Mouse (Mus musculus) lung, postnatal 25 days (tissue): ENCODE measurements around the gene Pkd1l3.

Source experiments
- DNase-seq: peaks from one replicate; pipeline ENCODE4 v3.0.0; 2022; ENCODE audit warnings: low spot score

Gene Pkd1l3

DNA sequence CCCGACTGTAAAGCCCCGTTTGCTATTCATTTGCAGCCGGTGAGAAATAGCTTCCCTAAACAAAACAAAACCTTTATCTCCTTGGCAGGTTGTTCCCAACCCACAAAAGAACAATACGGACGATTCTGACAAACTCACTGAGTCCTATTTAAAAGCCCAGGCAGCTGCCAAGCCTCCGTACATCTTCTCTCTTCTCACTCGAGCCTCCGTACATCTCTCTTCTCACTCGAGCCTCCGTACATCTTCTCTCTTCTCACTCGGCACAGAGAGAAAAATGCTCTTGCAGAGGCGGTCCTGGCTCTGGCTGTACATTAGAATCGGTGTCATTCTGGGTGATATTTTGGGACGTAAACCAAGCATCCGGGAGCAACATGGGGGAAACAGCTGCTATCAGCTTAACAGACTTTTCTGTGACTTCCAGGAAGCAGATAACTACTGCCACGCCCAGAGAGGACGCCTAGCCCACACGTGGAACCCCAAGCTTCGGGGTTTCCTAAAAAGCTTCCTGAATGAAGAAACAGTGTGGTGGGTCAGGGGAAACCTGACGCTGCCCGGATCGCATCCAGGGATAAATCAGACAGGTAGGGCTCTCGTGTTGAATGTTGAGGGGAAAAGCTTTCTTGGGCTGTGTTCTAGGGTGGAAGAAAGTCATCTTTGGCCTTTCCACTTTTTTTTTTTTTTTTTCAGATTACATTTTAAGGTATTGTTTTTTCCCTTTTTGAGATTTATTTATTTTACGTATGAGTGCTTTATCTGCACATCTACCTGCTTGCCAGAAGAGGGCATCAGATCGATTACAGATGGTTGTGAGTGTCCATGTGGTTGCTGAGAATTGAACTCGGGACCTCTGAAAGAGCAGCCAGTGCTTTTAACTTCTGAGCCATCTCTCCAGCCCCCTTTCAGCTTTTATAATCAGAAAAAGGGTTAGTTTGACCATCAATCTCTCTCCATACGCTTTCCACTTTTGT is at the start of gene Pkd1l3:
Pkd1l3 (plus strand) TSS at position 275 of the 968 bp plus-strand sequence.
- no peak for DNase-seq

- DNase-seq: no peak
Measured at GRCm38 (mm10) chr8:109564766-109565165, 49.6 kb upstream of the Pkd1l3 start.

- DNase-seq: peak; percentile 99
Measured at GRCm38 (mm10) chr8:109565498-109566333, 48.6 kb upstream of the Pkd1l3 start, which contains the start of the genes Dhx38 and Txnl4b. Dhx38 (minus strand) TSS chr8:109565861. Txnl4b (plus strand) TSS chr8:109565892.

- DNase-seq: no peak
Measured at GRCm38 (mm10) chr8:109571139-109571538, 43.2 kb upstream of the Pkd1l3 start.

- no peak for DNase-seq
Measured at GRCm38 (mm10) chr8:109576311-109576710, 38.0 kb upstream of the Pkd1l3 start.

- DNase-seq: peak; percentile 79
Measured at GRCm38 (mm10) chr8:109578900-109579301, 35.4 kb upstream of the Pkd1l3 start, which contains the start of gene Hp. Hp (minus strand) TSS chr8:109579172.

GRCm38 (mm10) chr8:109584293-109584692 is 30.0 kb upstream of the Pkd1l3 start:
- no peak for DNase-seq

- DNase-seq: no peak
Measured at GRCm38 (mm10) chr8:109584830-109585229, 29.5 kb upstream of the Pkd1l3 start.

DNA sequence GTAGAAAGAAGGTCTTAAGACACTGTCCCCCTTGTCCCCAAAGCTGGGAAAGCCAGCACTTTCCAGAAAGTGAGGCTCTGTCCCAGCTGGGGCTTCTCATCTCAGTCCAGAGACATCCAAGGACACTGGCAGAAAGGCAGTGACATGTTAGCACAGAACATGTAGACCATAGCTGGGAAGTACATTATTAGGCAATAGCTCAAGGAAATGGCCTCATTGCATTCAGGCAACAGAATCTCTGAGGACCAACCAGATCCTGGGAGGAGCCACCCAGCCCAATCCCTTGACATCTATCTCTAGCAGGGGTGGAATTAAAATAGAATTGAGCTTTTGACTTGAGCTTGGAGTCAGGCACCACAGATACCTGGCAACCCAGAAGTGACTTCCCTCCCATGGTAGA is 28.7 kb upstream of the Pkd1l3 start:
- peak; percentile 54 for DNase-seq

- peak; percentile 90 for DNase-seq
Measured at GRCm38 (mm10) chr8:109586972-109587504, 27.3 kb upstream of the Pkd1l3 start.

- no peak for DNase-seq
Measured at GRCm38 (mm10) chr8:109590901-109591300, 23.4 kb upstream of the Pkd1l3 start.

- DNase-seq: no peak
Measured at GRCm38 (mm10) chr8:109591367-109591766, 22.9 kb upstream of the Pkd1l3 start.

GRCm38 (mm10) chr8:109592164-109592563 is 22.2 kb upstream of the Pkd1l3 start:
- no peak for DNase-seq

DNA sequence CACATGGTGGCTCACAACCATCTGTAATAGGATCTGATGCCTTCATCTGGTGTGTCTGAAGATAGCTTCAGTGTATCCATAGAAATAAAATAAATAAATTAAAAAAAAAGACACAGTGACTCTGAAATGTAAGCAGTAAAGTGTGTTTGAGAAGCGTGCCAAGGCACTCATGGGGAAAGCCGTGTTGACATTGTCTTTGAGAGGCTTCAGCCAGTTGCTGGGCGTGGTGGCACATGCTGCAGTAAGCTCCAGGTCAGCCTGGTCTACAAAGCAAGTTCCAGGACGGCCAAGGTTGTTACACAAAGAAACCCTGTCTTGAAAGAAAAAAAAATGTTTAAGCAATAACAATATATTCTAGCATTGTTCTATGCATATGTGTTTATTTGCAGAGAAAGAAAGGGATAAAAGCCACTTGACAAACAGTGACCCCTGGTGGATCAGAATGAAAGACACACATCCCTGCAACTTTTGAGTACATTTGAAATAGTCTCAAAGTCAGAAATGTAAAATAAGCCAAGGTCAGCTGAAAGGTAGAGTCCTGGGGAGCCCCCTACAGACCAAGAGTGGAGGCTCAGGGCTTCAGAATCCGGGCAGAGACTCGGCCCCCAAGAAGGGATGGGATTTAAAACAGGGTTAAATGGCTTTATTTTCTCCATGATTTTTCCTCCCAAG is 21.1 kb upstream of the Pkd1l3 start:
- DNase-seq: peak; percentile 58

- peak; percentile 60 for DNase-seq
Measured at GRCm38 (mm10) chr8:109595854-109596253, 18.5 kb upstream of the Pkd1l3 start.

DNA sequence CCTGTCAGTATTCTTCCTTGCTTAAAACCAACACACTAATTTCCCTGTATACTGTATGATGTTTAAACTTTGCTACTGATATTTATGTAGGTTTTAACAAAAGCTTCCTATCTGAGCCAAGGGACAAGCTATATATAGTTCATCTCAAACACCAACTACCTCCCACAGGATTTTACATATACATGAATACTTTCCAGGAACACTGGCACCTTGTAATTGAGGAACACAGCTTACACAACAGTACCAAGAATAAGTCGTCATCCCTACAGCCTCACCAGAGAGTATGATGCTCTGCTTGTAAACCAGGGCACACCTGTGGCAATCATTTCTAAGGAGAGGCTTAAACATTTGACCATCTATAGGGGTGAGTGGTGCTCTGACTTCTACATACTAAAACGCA is 7.6 kb upstream of the Pkd1l3 start:
- DNase-seq: no peak

DNA sequence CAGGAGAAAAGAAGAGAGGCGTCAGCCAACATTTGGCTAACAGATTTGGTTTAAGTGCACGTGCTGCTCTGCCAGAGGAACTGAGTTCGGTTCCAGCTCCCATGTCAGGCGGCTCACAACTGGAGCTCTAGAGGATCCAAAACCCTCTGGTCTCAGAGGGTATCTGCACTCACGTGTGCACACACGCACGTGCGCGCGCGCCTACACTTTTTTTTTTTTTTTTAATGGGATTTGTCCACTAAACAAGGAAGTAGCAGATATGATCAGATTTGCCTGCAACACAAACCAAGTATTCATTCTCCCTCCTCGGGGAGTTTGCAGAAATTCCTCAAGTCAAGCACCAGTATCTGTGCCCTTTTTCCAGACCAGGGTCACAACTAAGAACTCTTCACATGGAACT is 6.7 kb upstream of the Pkd1l3 start:
- no peak for DNase-seq

DNA sequence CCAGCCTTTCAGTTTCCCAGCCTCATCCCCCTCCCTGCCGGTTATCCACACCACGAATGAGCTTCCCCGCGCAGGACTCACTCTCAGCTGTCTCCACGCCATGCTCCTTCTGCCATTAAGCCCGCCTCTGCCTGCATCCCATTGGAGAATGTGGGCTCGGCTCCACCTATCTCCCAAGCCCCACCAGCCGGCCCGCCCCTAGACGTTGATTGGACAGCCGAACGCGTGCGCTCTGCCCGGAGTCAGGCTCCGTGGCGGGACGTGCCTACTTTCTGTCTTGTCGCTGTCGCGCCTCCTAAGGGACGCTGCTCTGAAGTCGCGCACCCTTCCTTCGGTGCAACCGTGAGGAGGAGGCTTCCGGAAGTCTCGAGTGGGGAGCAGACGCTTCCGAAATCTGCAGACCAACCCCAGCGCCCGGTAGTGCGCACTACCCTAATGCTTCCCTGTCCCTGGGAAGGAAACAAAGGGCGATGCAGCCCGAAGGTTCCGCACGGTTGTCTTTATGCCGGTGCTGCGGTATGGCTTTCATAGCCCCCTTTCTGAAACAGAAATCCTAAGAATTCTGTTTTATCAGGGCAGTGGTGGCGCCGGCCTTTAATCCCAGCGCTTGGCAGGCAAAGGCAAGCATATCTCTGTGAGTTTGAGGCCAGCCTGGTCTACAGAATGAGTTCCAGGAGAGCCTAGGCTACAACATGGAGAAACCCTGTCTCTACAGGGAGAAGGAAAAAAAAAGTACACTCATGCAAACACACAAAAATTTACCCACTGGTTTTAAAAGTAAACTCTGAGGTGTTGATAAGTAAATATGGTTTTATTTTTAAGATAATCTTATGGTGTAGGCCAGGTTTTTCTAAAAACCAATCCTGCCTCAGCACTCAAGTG is 5.8 kb upstream of the Pkd1l3 start, which contains the start of gene Dhodh:
Dhodh (minus strand) TSS at position 403 of the 882 bp plus-strand sequence.
- DNase-seq: peak; percentile 97

DNA sequence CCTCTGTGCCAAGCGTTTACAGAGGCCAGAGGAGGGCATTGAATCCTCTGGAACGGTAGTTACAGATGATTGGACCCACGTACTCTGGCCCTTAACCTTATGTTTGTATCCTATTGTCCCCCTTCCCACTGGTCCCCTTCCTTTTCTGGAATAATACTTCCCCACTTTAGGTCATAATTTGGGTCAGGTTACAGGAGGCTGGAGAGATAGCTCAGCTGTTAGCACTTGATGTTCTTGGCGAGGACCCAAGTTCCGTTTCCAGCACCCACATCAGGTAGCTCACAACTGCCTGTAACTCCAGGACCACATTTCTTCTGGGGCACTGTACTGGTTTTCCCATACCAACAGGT is 5.2 kb upstream of the Pkd1l3 start:
- DNase-seq: peak; percentile 29

DNA sequence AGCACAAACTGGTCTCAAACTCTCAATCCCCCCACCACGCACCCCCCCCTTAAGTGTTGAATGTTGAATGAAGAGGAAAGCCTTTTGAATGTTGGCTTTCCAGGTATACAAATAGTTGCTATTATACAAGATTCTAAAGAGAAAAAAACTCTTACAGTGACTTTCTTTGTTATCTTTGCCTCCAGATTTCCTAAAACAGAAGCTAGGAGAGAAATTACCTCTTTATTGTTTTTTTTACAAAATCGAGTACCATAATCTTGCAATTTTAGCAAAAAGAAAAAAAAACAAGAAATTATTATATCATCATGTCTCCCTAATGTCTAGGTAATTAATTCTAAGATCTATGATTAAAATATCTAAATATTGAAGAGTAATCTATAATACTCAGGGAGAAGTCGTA is 1.3 kb downstream of the Pkd1l3 start:
- no peak for DNase-seq

DNA sequence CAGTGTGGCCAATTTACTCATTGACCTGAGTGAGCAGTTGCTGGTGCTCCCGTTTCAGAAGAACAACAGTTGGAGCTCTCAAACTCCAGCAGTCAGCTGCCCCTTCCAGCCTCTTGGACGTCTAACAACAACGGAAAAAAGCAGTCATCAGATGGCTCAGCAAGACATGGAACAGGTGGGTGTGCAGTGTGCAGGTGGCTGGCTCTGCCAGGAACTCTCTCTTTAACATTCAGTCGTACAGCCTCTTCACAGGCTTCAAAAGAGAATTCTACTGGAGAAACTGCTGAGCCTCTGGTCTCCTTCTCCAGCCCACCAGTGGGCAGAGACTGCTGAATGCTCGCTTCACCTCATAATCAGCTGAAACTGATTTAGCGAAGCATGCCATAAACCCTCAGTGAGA is 14.3 kb downstream of the Pkd1l3 start:
- DNase-seq: no peak
